Mouse (Mus musculus): Measurements from ENCODE around the gene Pak6. TPM values are rescaled to one million over a fixed set of nuclear protein-coding genes. Genes with fewer than 3 reads are reported as not detected.
A peak's percentile ranks its signal among the peaks of the same experiment; 100 is the strongest.
"Not testable (repeated sequence)": the region's sequence is repeated elsewhere in the genome, so short reads cannot be mapped to it uniquely, and the experiment has no call there.

Pak6 gene
- total RNA-seq (2021): 100 to 1,000 TPM in 1 of 2 experiments, 10 to 100 TPM in 1; 92.1 to 103 TPM

DNA sequence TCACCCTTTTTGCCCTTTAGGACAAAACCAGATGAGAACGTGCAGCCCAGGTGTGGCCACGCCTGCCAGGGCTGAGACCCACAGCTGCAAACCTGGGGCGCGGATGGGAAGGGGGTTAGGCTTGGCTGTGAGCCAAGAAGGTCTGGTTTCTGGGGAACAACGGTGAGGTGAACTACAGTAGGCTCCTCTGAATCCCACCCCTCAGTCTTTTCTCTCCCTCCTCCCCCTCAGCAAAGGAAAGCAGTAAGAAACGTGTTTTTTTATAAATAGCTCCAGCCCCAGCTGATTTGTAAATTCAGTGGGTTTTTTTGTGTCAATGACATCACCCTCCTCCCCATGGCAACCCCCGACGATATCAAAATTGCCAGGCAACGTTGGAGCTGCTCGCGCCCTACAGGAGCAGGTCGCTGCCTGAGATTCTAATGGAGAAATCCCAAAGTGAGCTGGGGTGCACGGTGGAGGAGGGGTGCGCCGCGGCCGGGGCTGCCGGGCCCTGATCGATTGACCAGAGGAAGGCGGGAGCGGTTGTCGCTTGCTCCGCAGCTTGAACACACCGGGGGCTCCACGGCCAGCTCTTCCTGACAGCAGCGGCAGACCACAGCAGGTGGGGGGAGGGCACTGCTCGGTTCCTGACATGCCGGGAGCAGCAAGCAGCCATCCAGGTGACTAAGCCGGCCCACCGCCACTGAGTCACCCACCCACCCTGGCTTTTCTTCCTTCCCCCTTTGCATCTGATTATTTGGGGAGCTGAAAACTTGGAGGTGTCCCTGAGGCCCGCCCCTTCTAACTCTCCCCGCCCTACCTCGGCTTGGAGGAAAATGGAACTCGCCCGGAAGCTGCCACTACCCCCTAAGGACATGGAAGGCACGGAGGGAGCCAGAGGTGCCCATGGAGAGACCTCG, at the start of gene Pak6:
Pak6 (plus strand) TSS at position 402 of the 902 bp plus-strand sequence.
- DNase-seq (ENCODE audit: low spot score in 2 of 2): peak; percentile 67 to 83
- intact Hi-C loops (cut with DNase I): no loop called here

GRCm38 (mm10) chr2:118618013-118618412, 45.1 kb upstream of the Pak6 start:
- intact Hi-C loops (cut with DNase I): no loop called here
- no peak for DNase-seq (ENCODE audit: low spot score in 2 of 2)

- DNase-seq (ENCODE audit: low spot score in 2 of 2): no peak
- intact Hi-C loops (cut with DNase I): no loop called here
These were observed 43.0 kb upstream of the Pak6 start for GRCm38 (mm10) chr2:118620101-118620500.

GRCm38 (mm10) chr2:118620608-118621007, 42.5 kb upstream of the Pak6 start:
- intact Hi-C loops (cut with DNase I): no loop called here

DNA sequence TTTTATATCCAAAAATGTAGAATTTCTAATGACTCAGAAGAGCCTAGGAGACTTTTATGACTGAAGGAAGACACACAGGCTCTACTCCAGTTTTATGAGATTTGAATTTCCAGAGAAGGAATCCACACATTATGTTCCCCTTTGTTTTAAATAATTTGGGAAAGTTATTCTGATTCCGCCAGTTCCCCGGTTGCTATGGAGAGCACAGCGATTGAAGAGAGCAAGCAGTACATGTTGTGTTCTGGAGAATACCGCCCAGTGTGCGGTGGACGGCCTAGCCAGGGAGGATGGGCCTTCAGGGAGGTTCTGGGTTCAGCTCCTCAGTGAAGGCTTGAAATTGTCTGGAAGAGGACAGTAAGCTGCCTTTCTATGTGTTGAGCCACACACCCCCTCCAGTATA, 33.8 kb upstream of the Pak6 start:
- DNase-seq (ENCODE audit: low spot score in 2 of 2): peak in 1 of 2 experiments; percentile 7
- intact Hi-C loops (cut with DNase I): no loop called here

More at GRCm38 (mm10) chr2:118620608-118621007, 42.5 kb upstream of the Pak6 start:
- no peak for DNase-seq (ENCODE audit: low spot score in 2 of 2)

GRCm38 (mm10) chr2:118633441-118633840, 29.7 kb upstream of the Pak6 start:
- intact Hi-C loops (cut with DNase I): no loop called here
- no peak for DNase-seq (ENCODE audit: low spot score in 2 of 2)

DNA sequence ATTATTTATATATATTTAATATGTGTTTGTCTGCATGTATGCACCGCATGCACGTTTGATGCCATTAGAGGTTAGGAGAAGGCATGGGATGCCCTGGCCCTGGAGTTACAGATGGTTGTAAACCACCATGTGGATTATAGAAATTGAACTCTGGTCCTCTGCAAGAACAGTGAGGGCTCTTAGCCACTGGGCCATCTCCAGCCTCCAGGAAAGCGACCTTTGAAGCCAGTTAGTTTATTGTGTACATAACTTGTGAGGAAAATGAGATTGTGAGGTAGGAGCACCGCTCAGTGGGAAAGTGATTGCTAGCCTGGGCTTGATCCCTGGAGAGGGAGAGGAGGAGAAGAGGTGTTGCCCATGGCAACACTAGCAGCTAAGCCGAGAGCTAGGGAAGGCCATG, 25.8 kb upstream of the Pak6 start:
- intact Hi-C loops (cut with DNase I): no loop called here
- no peak for DNase-seq (ENCODE audit: low spot score in 2 of 2)

GRCm38 (mm10) chr2:118637888-118638526, 25.1 kb upstream of the Pak6 start:
- peak; percentile 67 to 69 for DNase-seq (ENCODE audit: low spot score in 2 of 2)
- intact Hi-C loops (cut with DNase I): loop anchor here (1.0 to 2.0 kb wide), 3 partner anchors 57 to 245 kb away; no protein-coding TSS in a partner anchor

GRCm38 (mm10) chr2:118638686-118639085, 24.4 kb upstream of the Pak6 start:
- intact Hi-C loops (cut with DNase I): loop anchor here (1.0 to 2.0 kb wide), 3 partner anchors 57 to 244 kb away; no protein-coding TSS in a partner anchor
- no peak for DNase-seq (ENCODE audit: low spot score in 2 of 2)

- DNase-seq (ENCODE audit: low spot score in 2 of 2): no peak
- intact Hi-C loops (cut with DNase I): no loop called here
These were observed 22.0 kb upstream of the Pak6 start for GRCm38 (mm10) chr2:118641147-118641546.

DNA sequence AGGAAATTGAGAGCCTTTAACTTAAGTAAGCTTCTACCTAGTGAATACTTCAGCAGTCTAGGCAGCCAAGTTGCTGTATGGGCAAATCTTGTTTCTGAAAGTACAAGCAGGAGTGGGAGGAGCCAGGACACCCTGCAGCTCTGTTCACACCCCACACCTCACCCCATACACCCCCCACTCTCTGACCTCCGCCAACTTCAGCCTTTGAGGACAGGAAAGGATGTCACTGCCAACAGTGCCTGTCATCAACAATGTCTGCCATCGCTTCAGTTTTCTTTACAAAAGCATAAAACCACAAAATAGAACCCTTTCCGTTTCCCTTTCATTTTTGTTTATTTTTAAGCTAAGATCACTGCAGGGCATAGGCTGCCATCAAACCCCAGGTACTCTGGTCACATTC, 20.7 kb upstream of the Pak6 start:
- intact Hi-C loops (cut with DNase I): no loop called here
- no peak for DNase-seq (ENCODE audit: low spot score in 2 of 2)

- DNase-seq (ENCODE audit: low spot score in 2 of 2): no peak
- intact Hi-C loops (cut with DNase I): no loop called here
These were observed 20.2 kb upstream of the Pak6 start for GRCm38 (mm10) chr2:118642942-118643341.

- DNase-seq (ENCODE audit: low spot score in 2 of 2): peak in 1 of 2 experiments; percentile 35
- intact Hi-C loops (cut with DNase I): no loop called here
These were observed 16.4 kb upstream of the Pak6 start for GRCm38 (mm10) chr2:118646665-118647064.

- intact Hi-C loops (cut with DNase I): not testable (repeated sequence)
These were observed 12.4 kb upstream of the Pak6 start for GRCm38 (mm10) chr2:118650697-118651096.

GRCm38 (mm10) chr2:118656688-118657281, 6.3 kb upstream of the Pak6 start:
- no peak for DNase-seq (ENCODE audit: low spot score in 2 of 2)

More at GRCm38 (mm10) chr2:118650697-118651096, 12.4 kb upstream of the Pak6 start:
- not testable (repeated sequence) for DNase-seq (ENCODE audit: low spot score in 2 of 2)

DNA sequence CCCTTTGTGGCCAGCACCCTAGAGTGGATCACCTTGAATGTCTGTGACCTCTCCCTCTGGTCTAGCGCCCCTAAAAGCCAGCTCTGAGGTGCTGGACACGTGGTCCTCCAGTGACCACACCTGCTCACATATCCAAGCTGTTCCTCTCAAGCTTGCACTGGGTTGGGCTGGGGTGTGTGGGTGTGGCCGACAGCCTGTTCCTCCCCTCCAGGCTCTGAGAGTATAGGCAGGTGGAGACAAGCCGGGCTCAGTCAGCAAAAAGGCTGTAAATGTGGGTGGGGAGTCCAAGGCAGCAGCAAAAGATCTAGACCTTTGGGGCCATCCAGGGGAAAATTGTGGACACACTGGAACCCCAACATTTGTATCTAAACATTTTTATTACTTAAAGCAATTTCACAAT, 4.6 kb upstream of the Pak6 start:
- DNase-seq (ENCODE audit: low spot score in 2 of 2): no peak

More at GRCm38 (mm10) chr2:118656688-118657281, 6.3 kb upstream of the Pak6 start:
- intact Hi-C loops (cut with DNase I): no loop called here

GRCm38 (mm10) chr2:118659077-118659476, 4.0 kb upstream of the Pak6 start:
- intact Hi-C loops (cut with DNase I): no loop called here
- peak; percentile 36 to 85 for DNase-seq (ENCODE audit: low spot score in 2 of 2)

More for the DNA sequence above, 4.6 kb upstream of the Pak6 start:
- intact Hi-C loops (cut with DNase I): no loop called here

DNA sequence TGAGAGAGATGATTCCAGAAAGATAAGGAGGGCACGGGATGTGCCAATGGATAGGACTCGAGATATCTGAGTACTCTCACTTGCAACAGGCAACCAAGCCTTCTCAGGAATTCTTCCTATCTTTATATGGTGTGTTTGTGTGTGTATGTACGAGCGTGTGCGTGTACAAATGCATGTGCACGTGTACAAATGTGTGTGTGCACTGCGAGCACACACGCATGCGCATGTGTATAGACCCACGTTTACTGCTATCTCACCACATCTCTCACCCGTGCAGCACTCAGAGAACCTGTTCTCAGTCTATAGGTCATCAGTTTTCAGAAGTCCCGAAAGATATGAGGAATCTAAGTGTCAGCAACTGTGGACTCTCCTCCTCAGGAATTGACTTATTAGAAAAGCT, 3.6 kb upstream of the Pak6 start:
- intact Hi-C loops (cut with DNase I): no loop called here

DNA sequence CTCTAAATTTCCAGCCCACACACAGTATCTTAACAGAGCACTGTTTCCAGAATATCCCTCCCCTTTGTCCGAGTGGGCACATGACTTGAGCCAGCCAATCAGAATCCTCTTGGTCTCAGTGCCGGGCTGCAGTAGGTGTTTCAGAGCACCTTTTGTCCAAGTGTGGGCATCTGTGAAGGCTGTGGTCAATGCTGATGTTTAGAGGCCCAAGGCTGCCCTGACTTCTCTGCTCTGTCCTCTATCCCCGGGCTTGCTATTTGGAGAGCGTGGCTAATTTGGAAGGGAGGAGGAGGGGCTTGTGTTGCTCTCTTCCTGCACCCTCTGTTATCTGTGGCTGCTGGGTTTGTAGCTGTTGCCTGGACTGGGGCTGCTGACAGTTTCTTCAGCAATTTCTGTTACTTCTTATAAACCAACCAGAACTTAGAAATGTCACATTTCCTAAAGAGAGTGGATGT, 3.1 kb upstream of the Pak6 start:
- DNase-seq (ENCODE audit: low spot score in 2 of 2): peak; percentile 38 to 65
- intact Hi-C loops (cut with DNase I): no loop called here

More for the DNA sequence above, 3.6 kb upstream of the Pak6 start:
- DNase-seq (ENCODE audit: low spot score in 2 of 2): no peak

- intact Hi-C loops (cut with DNase I): no loop called here
- DNase-seq (ENCODE audit: low spot score in 2 of 2): no peak
These were observed 1.2 kb upstream of the Pak6 start for GRCm38 (mm10) chr2:118661891-118662290.
